Mouse (Mus musculus) heart, adult 2 months (tissue): ENCODE measurements around the gene Psme2b.
"Not testable (repeated sequence)": the region's sequence is repeated elsewhere in the genome, so short reads cannot be mapped to it uniquely, and the experiment has no call there.

ENCODE experiments used
- CTCF ChIP-seq: fragments of 200-600 bp; IDR thresholded peaks from 2 replicates; pipeline ENCODE4 v1.8.1; 2022; ENCODE audit warnings: antibody characterized with exemption, mild to moderate bottlenecking, moderate library complexity
- EP300 ChIP-seq: fragments of 200-500 bp; IDR thresholded peaks from 2 replicates; pipeline ENCODE4 v1.6.1; 2011; ENCODE audit warnings: low read depth, low read length, control low read depth; ENCODE audit not compliant: insufficient read depth
- POLR2A ChIP-seq: fragments of 200-500 bp; IDR thresholded peaks from 2 replicates; pipeline ENCODE4 v1.6.1; 2011; ENCODE audit warnings: mild to moderate bottlenecking, low read depth, low read length, control low read depth; ENCODE audit not compliant: insufficient read depth

DNA sequence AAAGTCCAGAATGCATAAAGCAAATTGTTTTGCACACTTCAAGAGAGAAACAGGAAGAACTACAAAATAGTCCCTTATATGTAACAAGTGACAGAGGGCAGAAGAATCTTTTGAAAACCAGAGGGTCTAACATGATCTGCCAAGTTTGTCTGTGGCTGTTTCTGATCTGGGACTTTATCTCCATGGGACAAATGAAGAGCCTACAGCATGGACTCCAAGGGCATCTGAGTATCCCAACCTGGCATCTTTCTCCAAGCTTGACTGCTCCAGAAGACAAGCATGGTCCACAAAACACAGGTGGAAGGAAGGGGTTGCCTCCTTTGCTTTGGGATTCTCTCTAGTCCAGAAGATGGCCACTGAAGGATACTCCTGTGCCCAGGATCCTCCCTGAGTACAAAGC lies 19.6 kb downstream of the Psme2b start:
- not testable (repeated sequence) for TF ChIP-seq CTCF, EP300, POLR2A
